Mouse (Mus musculus) G1E (cell line): Measurements from ENCODE around the gene Tmeff1.

Experiments used
- CTCF ChIP-seq: IDR thresholded peaks from 2 replicates; pipeline ENCODE4 v1.5.1; 2012; ENCODE audit warnings: low read depth, low read length, inconsistent platforms, mixed read lengths
- GATA1 ChIP-seq: IDR thresholded peaks from 2 replicates; pipeline ENCODE4 v1.6.1; 2012; ENCODE audit warnings: borderline replicate concordance, low read length, inconsistent platforms, mixed read lengths
- POLR2AphosphoS5 ChIP-seq: IDR thresholded peaks from 2 replicates; pipeline ENCODE4 v1.6.1; 2012; ENCODE audit warnings: low read depth, low read length, inconsistent platforms; ENCODE audit not compliant: insufficient replicate concordance
- TAL1 ChIP-seq: conservative IDR thresholded peaks from 2 replicates; pipeline ENCODE4 v1.6.1; 2012; ENCODE audit warnings: low read depth, low read length, inconsistent platforms, mixed read lengths

- TF ChIP-seq CTCF (no peak), GATA1 (no peak), TAL1 (no peak), POLR2AphosphoS5 (no peak)
Observed at GRCm38 (mm10) chr4:48625836-48626235, 40.9 kb downstream of the Tmeff1 start.
